Mouse (Mus musculus): ENCODE data around the gene Defb47. TPM values are rescaled to one million over a fixed set of nuclear protein-coding genes. Genes with fewer than 3 reads are reported as not detected.

Defb47 gene
- not detected for polyA plus RNA-seq (2014; fragmentation: Illumina TruSeq; extraction: RNeasy Lipid Tissue Mini Kit (QIAGEN cat#74804); ENCODE audit: insufficient read depth, low read depth, low replicate concordance)

DNA sequence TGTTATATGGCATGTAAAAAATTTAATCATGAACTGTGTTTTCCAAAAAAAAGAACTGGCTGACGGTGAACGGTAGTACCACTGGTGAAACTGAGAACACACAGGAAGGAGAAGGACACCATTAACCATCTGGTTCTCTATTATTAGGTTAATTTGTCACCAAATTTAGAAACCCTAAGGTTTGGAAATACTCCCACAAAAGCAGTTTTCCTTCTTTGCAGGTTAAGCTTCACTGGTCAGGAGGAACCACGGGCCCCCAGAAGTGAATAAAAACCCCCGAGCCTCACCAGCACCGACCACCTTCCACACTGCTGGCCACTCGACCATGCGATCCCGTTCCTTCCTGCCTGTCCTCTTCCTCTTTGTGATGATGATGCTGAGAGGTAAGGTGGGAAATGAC is at the start of gene Defb47:
Gene Defb47 (plus strand): TSS at position 301 of the 400 bp plus-strand sequence.

GRCm38 (mm10) chr14:62984410-62984809 is 13.5 kb upstream of the Defb47 start, which contains the start of gene Defb48:
TSS of gene Defb48 (minus strand) at chr14:62984510.

GRCm38 (mm10) chr14:63011471-63011870 is 13.6 kb downstream of the Defb47 start, which contains the start of gene Defb43:
TSS of gene Defb43 (plus strand) at chr14:63011771.

DNA sequence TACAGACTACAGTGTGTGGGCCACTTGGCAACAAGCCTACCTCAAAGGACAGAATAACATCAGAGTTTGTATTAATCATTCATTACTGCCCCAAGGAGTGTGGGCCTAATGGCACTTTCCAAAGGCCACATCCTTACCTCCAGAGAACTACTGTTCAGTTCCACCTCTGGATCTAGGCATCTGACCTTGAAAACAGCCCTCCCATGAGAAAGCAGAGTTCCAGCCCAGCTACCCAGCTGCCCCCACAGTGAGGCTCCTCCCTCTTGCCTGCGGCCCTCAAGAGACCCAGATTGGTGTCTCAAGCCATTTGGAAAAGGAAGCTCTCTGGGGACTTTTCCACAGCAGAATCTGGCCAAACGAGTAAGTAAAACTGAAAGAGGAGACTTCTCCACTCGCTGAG is 48.8 kb downstream of the Defb47 start, which contains the start of gene Defb42:
Gene Defb42 (plus strand): TSS at position 301 of the 400 bp plus-strand sequence.

GRCm38 (mm10) chr14:63049910-63050370 is 52.1 kb downstream of the Defb47 start, which contains the start of gene Defb30:
TSS of gene Defb30 (minus strand) at chr14:63049960.

Other genes starting within 250 kb of the Defb47 start
- 6.4 TPM for gene Ints6, start 236.9 kb upstream of the Defb47 start, polyA plus RNA-seq (2014; fragmentation: Illumina TruSeq; extraction: RNeasy Lipid Tissue Mini Kit (QIAGEN cat#74804); ENCODE audit: insufficient read depth, low read depth, low replicate concordance)
- 4.3 TPM for gene Wdfy2, start 160.4 kb upstream of the Defb47 start, polyA plus RNA-seq (2014; fragmentation: Illumina TruSeq; extraction: RNeasy Lipid Tissue Mini Kit (QIAGEN cat#74804); ENCODE audit: insufficient read depth, low read depth, low replicate concordance)
- gene Defb48, start 13.6 kb upstream of the Defb47 start, polyA plus RNA-seq (2014; fragmentation: Illumina TruSeq; extraction: RNeasy Lipid Tissue Mini Kit (QIAGEN cat#74804); ENCODE audit: insufficient read depth, low read depth, low replicate concordance) = not detected
- gene Defb43, start 13.7 kb downstream of the Defb47 start, polyA plus RNA-seq (2014; fragmentation: Illumina TruSeq; extraction: RNeasy Lipid Tissue Mini Kit (QIAGEN cat#74804); ENCODE audit: insufficient read depth, low read depth, low replicate concordance) = not detected
- gene Defb42, start 48.9 kb downstream of the Defb47 start, polyA plus RNA-seq (2014; fragmentation: Illumina TruSeq; extraction: RNeasy Lipid Tissue Mini Kit (QIAGEN cat#74804); ENCODE audit: insufficient read depth, low read depth, low replicate concordance) = 0.61 TPM
- gene Defb30, start 51.9 kb downstream of the Defb47 start, polyA plus RNA-seq (2014; fragmentation: Illumina TruSeq; extraction: RNeasy Lipid Tissue Mini Kit (QIAGEN cat#74804); ENCODE audit: insufficient read depth, low read depth, low replicate concordance) = not detected

Measured in lung, adult 10 weeks (tissue).